Mouse (Mus musculus): ENCODE measurements around the gene Tor3a. TPM values are rescaled to one million over a fixed set of nuclear protein-coding genes. Genes with fewer than 3 reads are reported as not detected.

The Tor3a gene
- total RNA-seq, 2 experiments from 2014 or later, result 7.1 to 7.6 TPM

Other genes with a start within 250 kb of the Tor3a start
- gene Soat1, start 200.0 kb downstream of the Tor3a start, total RNA-seq (2021), result 10 to 100 TPM; 49.0 to 58.6 TPM
- gene Gm10031, start 150.3 kb downstream of the Tor3a start, total RNA-seq (2021), result 10 to 100 TPM; 41.8 to 42.1 TPM
- gene Abl2, start 115.6 kb downstream of the Tor3a start, total RNA-seq (2021), result 10 to 100 TPM; 83.1 to 89.9 TPM
- 10 to 100 TPM; 82.7 to 83.8 TPM for gene Fam20b, start 44.7 kb upstream of the Tor3a start, total RNA-seq (2021)
- 1 to 10 TPM in 1 of 2 experiments, under 1 TPM in 1; 0.74 to 1.6 TPM for gene Angptl1, start 164.2 kb upstream of the Tor3a start, total RNA-seq (2021)